Mouse (Mus musculus) regulatory T cell (primary cell): ENCODE data around the gene Pitpna.
"Not testable (repeated sequence)": the region's sequence is repeated elsewhere in the genome, so short reads cannot be mapped to it uniquely, and the experiment has no call there.

Experiments used
- in situ Hi-C: fragments of 300-600 bp; cut with MboI, MseI; formaldehyde crosslinking; loops from one replicate; pipeline ENCODE4 v1.15.1; 2025; ENCODE audit warnings: high pct_unique_total_duplicates

The Pitpna gene

GRCm38 (mm10) chr11:75587493-75588284 is at the start of gene Pitpna:
Gene Pitpna, plus strand, starts transcription at chr11:75588097.
- in situ Hi-C loops: loop anchor here (25.0 kb wide), 1 partner anchor 1025 kb away; no protein-coding TSS in a partner anchor

GRCm38 (mm10) chr11:75538184-75538969 is 49.5 kb upstream of the Pitpna start:
- in situ Hi-C loops: no loop called here

GRCm38 (mm10) chr11:75538970-75539299 is 49.0 kb upstream of the Pitpna start:
- in situ Hi-C loops: no loop called here

GRCm38 (mm10) chr11:75540209-75540608 is 47.7 kb upstream of the Pitpna start:
- in situ Hi-C loops: no loop called here

GRCm38 (mm10) chr11:75540710-75541581 is 47.0 kb upstream of the Pitpna start:
- in situ Hi-C loops: no loop called here

GRCm38 (mm10) chr11:75544713-75545112 is 43.2 kb upstream of the Pitpna start:
- in situ Hi-C loops: no loop called here

- in situ Hi-C loops: no loop called here
Observed at GRCm38 (mm10) chr11:75546057-75546456, 41.8 kb upstream of the Pitpna start.

- in situ Hi-C loops: no loop called here
Observed at GRCm38 (mm10) chr11:75549658-75550111, 38.2 kb upstream of the Pitpna start.

GRCm38 (mm10) chr11:75550200-75550946 is 37.5 kb upstream of the Pitpna start:
- in situ Hi-C loops: no loop called here

GRCm38 (mm10) chr11:75551321-75551720 is 36.6 kb upstream of the Pitpna start:
- in situ Hi-C loops: no loop called here

GRCm38 (mm10) chr11:75551961-75552441 is 35.9 kb upstream of the Pitpna start:
- in situ Hi-C loops: no loop called here

- in situ Hi-C loops: no loop called here
Observed at GRCm38 (mm10) chr11:75552906-75553482, 34.9 kb upstream of the Pitpna start.

- in situ Hi-C loops: not testable (repeated sequence)
Observed at GRCm38 (mm10) chr11:75556006-75556405, 31.9 kb upstream of the Pitpna start.

GRCm38 (mm10) chr11:75557142-75557541 is 30.8 kb upstream of the Pitpna start:
- in situ Hi-C loops: no loop called here

GRCm38 (mm10) chr11:75558101-75558500 is 29.8 kb upstream of the Pitpna start:
- in situ Hi-C loops: no loop called here

GRCm38 (mm10) chr11:75559870-75560504 is 27.9 kb upstream of the Pitpna start:
- in situ Hi-C loops: no loop called here

GRCm38 (mm10) chr11:75560530-75561409 is 27.1 kb upstream of the Pitpna start:
- in situ Hi-C loops: no loop called here

- in situ Hi-C loops: no loop called here
Observed at GRCm38 (mm10) chr11:75561410-75561791, 26.5 kb upstream of the Pitpna start.

GRCm38 (mm10) chr11:75562840-75563239 is 25.1 kb upstream of the Pitpna start:
- in situ Hi-C loops: no loop called here
